Mouse (Mus musculus) CH12.LX (cell line): ENCODE measurements around the gene Rgs14.

Source experiments
- CHD1 ChIP-seq: IDR thresholded peaks from 2 replicates; pipeline ENCODE4 v1.6.1; 2012; ENCODE audit warnings: low read depth, low read length, improper control_type of control experiment, inconsistent platforms
- CHD2 ChIP-seq: IDR thresholded peaks from 2 replicates; pipeline ENCODE4 v1.6.1; 2011; ENCODE audit warnings: low read length, improper control_type of control experiment
- CTCF ChIP-seq, 2 experiments: IDR thresholded peaks in 1 of 2; conservative IDR thresholded peaks in 1 of 2; 2 replicates each; pipeline ENCODE4 v1.5.1; 2011 to 2012; ENCODE audit warnings: low read depth in 2 of 2, low read length in 2 of 2, improper control_type of control experiment in 1 of 2, inconsistent platforms in 1 of 2, mild to moderate bottlenecking in 1 of 2, moderate library complexity in 1 of 2
- E2F4 ChIP-seq: IDR thresholded peaks from 2 replicates; pipeline ENCODE4 v1.6.1; 2011; ENCODE audit warnings: low read depth, low read length, improper control_type of control experiment; ENCODE audit not compliant: insufficient replicate concordance
- EP300 ChIP-seq: IDR thresholded peaks from 2 replicates; pipeline ENCODE4 v1.6.1; 2011; ENCODE audit warnings: low read length, improper control_type of control experiment
- GABPA ChIP-seq: IDR thresholded peaks from 2 replicates; pipeline ENCODE4 v1.6.1; 2012; ENCODE audit warnings: low read depth, low read length, improper control_type of control experiment, inconsistent platforms; ENCODE audit not compliant: insufficient replicate concordance
- KAT2A ChIP-seq: IDR thresholded peaks from 2 replicates; pipeline ENCODE4 v1.6.1; 2012; ENCODE audit warnings: low read length, improper control_type of control experiment, inconsistent platforms; ENCODE audit not compliant: insufficient replicate concordance
- PAX5 ChIP-seq: IDR thresholded peaks from 2 replicates; pipeline ENCODE4 v1.6.1; 2012; ENCODE audit warnings: low read length, inconsistent platforms, mixed read lengths
- POLR2A ChIP-seq: IDR thresholded peaks from 2 replicates; pipeline ENCODE4 v1.6.1; 2011; ENCODE audit warnings: low read depth, mild to moderate bottlenecking, improper control_type of control experiment, low read length
- POLR2AphosphoS2 ChIP-seq: IDR thresholded peaks from 2 replicates; pipeline ENCODE4 v1.6.1; 2011; ENCODE audit warnings: low read depth, low read length, improper control_type of control experiment
- RAD21 ChIP-seq: IDR thresholded peaks from 2 replicates; pipeline ENCODE4 v1.6.1; 2011; ENCODE audit warnings: low read depth, mild to moderate bottlenecking, low read length, improper control_type of control experiment, moderate library complexity
- RCOR1 ChIP-seq: conservative IDR thresholded peaks from 2 replicates; pipeline ENCODE4 v1.6.1; 2012; ENCODE audit warnings: low read depth, mild to moderate bottlenecking, inconsistent platforms, low read length, improper control_type of control experiment
- SMC3 ChIP-seq: IDR thresholded peaks from 2 replicates; pipeline ENCODE4 v1.6.1; 2011; ENCODE audit warnings: low read depth, low read length, improper control_type of control experiment
- USF2 ChIP-seq: conservative IDR thresholded peaks from 2 replicates; pipeline ENCODE4 v1.6.1; 2011; ENCODE audit warnings: low read depth, low read length, improper control_type of control experiment

- TF ChIP-seq E2F4 (no peak), EP300 (no peak), POLR2A (no peak), CHD1 (no peak), USF2 (no peak), CTCF (conservative IDR thresholded peaks at IDR 0.05 in 1 of 2, IDR thresholded peaks at IDR 0.05 in 1 of 2; ENCODE audit: low read depth in 2 of 2, low read length in 2 of 2) (no peak), GABPA (no peak), RAD21 (no peak), KAT2A (no peak), CHD2 (no peak), PAX5 (no peak), POLR2AphosphoS2 (no peak), RCOR1 (no peak), SMC3 (no peak)
Observed at GRCm38 (mm10) chr13:55346745-55347144, 22.8 kb upstream of the Rgs14 start.
